Comparison of ENCODE assay signal across 7 mouse cellular contexts in the genomic region with DNA sequence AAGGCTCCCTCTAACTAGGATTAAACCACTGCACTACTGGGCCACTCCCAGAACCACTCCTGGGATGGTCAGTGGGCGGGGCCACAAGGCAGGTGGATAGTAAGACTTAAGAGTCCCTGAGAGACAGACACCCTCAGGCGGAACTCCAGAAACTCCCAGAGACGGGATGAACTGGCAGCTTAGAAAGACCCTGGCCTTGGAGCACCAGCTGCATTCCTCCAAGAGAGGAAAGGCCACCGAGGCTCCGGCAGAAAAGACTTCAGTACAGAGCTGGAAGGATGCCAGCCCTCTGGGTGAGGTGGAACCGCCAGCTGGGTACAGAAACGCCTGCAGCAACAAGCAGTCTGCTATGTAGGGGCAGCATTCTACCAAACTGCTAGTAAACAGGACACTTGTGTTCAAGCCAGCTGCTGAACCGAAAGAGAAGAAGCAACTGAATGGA.
A peak's percentile ranks its signal among the peaks of the same experiment; 100 is the strongest.
DNase-seq lines count a peak whose midpoint lies in the region; ATAC-seq and TF ChIP-seq lines count a peak whose summit lies in the region.

No protein-coding gene starts in this region.

- H3K9ac ChIP-seq in hindbrain, embryonic 14.5 days, result no peak overlapping the region
- no peak overlapping the region for H3K9ac ChIP-seq in neural tube, embryonic 14.5 days (replicated peaks; ENCODE audit: low read depth, low read length)

- peak; percentile 90 for DNase-seq in Muller cell, postnatal 12 days (ENCODE audit: inconsistent ontology term)
- DNase-seq in adrenal gland, adult 2 months, result peak; percentile 83
- DNase-seq in frontal cortex, postnatal 10 days (ENCODE audit: low spot score in 2 of 2), result peak; percentile 73 to 76
- peak; percentile 78 for DNase-seq in hindbrain, embryonic 14.5 days (ENCODE audit: low spot score)
- peak; percentile 55 to 75 for DNase-seq in left cerebral cortex, adult 2 months (ENCODE audit: extremely low spot score in 1 of 2, low spot score in 2 of 2)
- DNase-seq in MN1 (ENCODE audit: low spot score), result no peak

- no peak overlapping the region for H3K4me2 ChIP-seq in hindbrain, embryonic 14.5 days (replicated peaks)
- no peak overlapping the region for H3K4me2 ChIP-seq in neural tube, embryonic 14.5 days (ENCODE audit: low read depth, low read length)

- H3K27ac ChIP-seq in hindbrain, embryonic 14.5 days, result peak overlapping the region; percentile 36
- H3K27ac ChIP-seq in left cerebral cortex, adult 2 months, result peak overlapping the region; percentile 62
- peak overlapping the region; percentile 67 for H3K27ac ChIP-seq in neural tube, embryonic 14.5 days (ENCODE audit: low read depth, low read length)

- no peak for TF ChIP-seq CTCF in left cerebral cortex, adult 2 months (IDR thresholded peaks at IDR 0.05)

- no peak overlapping the region for H3K4me3 ChIP-seq in hindbrain, embryonic 14.5 days (replicated peaks; ENCODE audit: low read length)
- no peak overlapping the region for H3K4me3 ChIP-seq in left cerebral cortex, adult 2 months
- no peak overlapping the region for H3K4me3 ChIP-seq in neural tube, embryonic 14.5 days (ENCODE audit: low read depth, low read length)

- H3K27me3 ChIP-seq in hindbrain, embryonic 14.5 days (ENCODE audit: control insufficient read depth, insufficient read depth, low read length), result no peaks in the 10 kb centered on the region
- no peaks in the 10 kb centered on the region for H3K27me3 ChIP-seq in neural tube, embryonic 14.5 days (ENCODE audit: control insufficient read depth, insufficient read depth, low read length)

- H3K36me3 ChIP-seq in hindbrain, embryonic 14.5 days (replicated peaks; ENCODE audit: control insufficient read depth, insufficient read depth), result no peaks in the 10 kb centered on the region; the same call in 1 of the 2 replicates
- H3K36me3 ChIP-seq in neural tube, embryonic 14.5 days (ENCODE audit: control insufficient read depth, insufficient read depth, low read length), result no peaks in the 10 kb centered on the region

- peaks cover 8% of the 10 kb centered on the region for H3K4me1 ChIP-seq in hindbrain, embryonic 14.5 days (replicated peaks; ENCODE audit: control insufficient read depth, insufficient read depth, low read length)
- H3K4me1 ChIP-seq in neural tube, embryonic 14.5 days (ENCODE audit: control insufficient read depth, insufficient read depth, low read length), result no peaks in the 10 kb centered on the region

- intact Hi-C loops in left cerebral cortex, adult 2 months (cut with DNase I), result no loop called here

- H3K9me3 ChIP-seq in hindbrain, embryonic 14.5 days (ENCODE audit: control insufficient read depth, low read length), result no peaks in the 10 kb centered on the region
- no peaks in the 10 kb centered on the region for H3K9me3 ChIP-seq in neural tube, embryonic 14.5 days (ENCODE audit: control insufficient read depth, low read length)

- 30% methylated on average over 8 of the region's 8 CpGs for WGBS in hindbrain, embryonic 14.5 days
- WGBS in neural tube, embryonic 14.5 days, result 25% methylated on average over 8 of the region's 8 CpGs

- peak; percentile 82 for ATAC-seq in hindbrain, embryonic 14.5 days (ENCODE audit: low FRiP score)
- peak; percentile 83 for ATAC-seq in neural tube, embryonic 14.5 days (ENCODE audit: low read depth)
